Mouse (Mus musculus) heart, embryonic 12.5 days (tissue): ENCODE data around the gene Tssk1. TPM values are rescaled to one million over a fixed set of nuclear protein-coding genes. Genes with fewer than 3 reads are reported as not detected.

Source experiments
- ATAC-seq: fragments of 200-750 bp; cut with Nextera tagmentation; 2 replicates; pipeline ENCODE4 v1.8.0; 2017; ENCODE audit warnings: moderate TSS enrichment, moderate library complexity; ENCODE audit not compliant: insufficient number of reproducible peaks, low FRiP score
- H3K27ac ChIP-seq: fragments of 300-500 bp; sonication (generic); 2 replicates; pipeline ENCODE4 v1.5.1; 2016; ENCODE audit warnings: mild to moderate bottlenecking, moderate library complexity; ENCODE audit not compliant: poor library complexity, severe bottlenecking
- H3K27me3 ChIP-seq: fragments of 300-500 bp; sonication (generic); replicated peaks from 2 replicates; pipeline ENCODE4 v1.6.1; 2016; ENCODE audit warnings: mild to moderate bottlenecking, moderate library complexity
- H3K36me3 ChIP-seq: fragments of 300-500 bp; sonication (generic); 2 replicates; pipeline ENCODE4 v1.6.1; 2016; ENCODE audit warnings: mild to moderate bottlenecking, moderate library complexity
- H3K4me1 ChIP-seq: fragments of 300-500 bp; sonication (generic); replicated peaks from 2 replicates; pipeline ENCODE4 v1.6.1; 2016; ENCODE audit warnings: mild to moderate bottlenecking
- H3K4me2 ChIP-seq: fragments of 300-500 bp; sonication (generic); 2 replicates; pipeline ENCODE4 v1.6.1; 2016; ENCODE audit warnings: mild to moderate bottlenecking, moderate library complexity
- H3K4me3 ChIP-seq: fragments of 300-500 bp; sonication (generic); 2 replicates; pipeline ENCODE4 v1.5.1; 2016; ENCODE audit warnings: mild to moderate bottlenecking
- H3K9ac ChIP-seq: fragments of 300-500 bp; sonication (generic); 2 replicates; pipeline ENCODE4 v1.6.1; 2016; ENCODE audit warnings: mild to moderate bottlenecking, moderate library complexity
- H3K9me3 ChIP-seq: fragments of 300-500 bp; sonication (generic); replicated peaks from 2 replicates; pipeline ENCODE4 v1.6.1; 2016; ENCODE audit warnings: mild to moderate bottlenecking, moderate library complexity
- WGBS: fragments of 180-500 bp; shearing (Covaris S2); methylation state at CpG from one replicate; pipeline ENCODE4 v1.1.7; 2016; 5-methylcytosine and 5-hydroxymethylcytosine counted together
- polyA plus RNA-seq: library from polyadenylated mRNA; unstranded; fragments of >200 nt; fragmentation: Nextera tagmentation; extraction: Ambion mirVana; gene quantifications from 2 replicates; pipeline ENCODE4 v1.2.1, GENCODE M21; 2016

The Tssk1 gene
- 0.04 and 0.05 TPM in 2 replicates for polyA plus RNA-seq

GRCm38 (mm10) chr16:17893923-17894322 lies at the start of gene Tssk1:
TSS of gene Tssk1 (plus strand) at chr16:17894223.
- WGBS = 69% methylated on average over 2 of the region's 2 CpGs
- peaks cover 13% of the 10 kb centered on the region for H3K36me3 ChIP-seq
- no peak within 1 kb of the TSS for H3K4me2 ChIP-seq
- no peak within 1 kb of the TSS for H3K9ac ChIP-seq
- no peak within 1 kb of the TSS for H3K27ac ChIP-seq
- ATAC-seq = no peak
- H3K27me3 ChIP-seq = no peaks in the 10 kb centered on the region
- H3K4me1 ChIP-seq = peaks cover 20% of the 10 kb centered on the region
- H3K4me3 ChIP-seq = no peak within 1 kb of the TSS
- H3K9me3 ChIP-seq = no peaks in the 10 kb centered on the region

- Histone ChIP-seq H3K4me2 (no peak overlapping the region), H3K9me3 (no peaks in the 10 kb centered on the region), H3K27me3 (no peaks in the 10 kb centered on the region), H3K9ac (no peak overlapping the region), H3K27ac (no peak overlapping the region), H3K4me3 (no peak overlapping the region), H3K4me1 (no peaks in the 10 kb centered on the region), H3K36me3 (peaks cover 83% of the 10 kb centered on the region)
- 89% methylated on average over 6 of the region's 6 CpGs for WGBS
- no peak for ATAC-seq
Observed at GRCm38 (mm10) chr16:17848431-17848830, 45.6 kb upstream of the Tssk1 start.

- WGBS = 35% methylated on average over 1 of the region's 1 CpGs
- no peak for ATAC-seq
Observed at GRCm38 (mm10) chr16:17848928-17849327, 45.1 kb upstream of the Tssk1 start.

DNA sequence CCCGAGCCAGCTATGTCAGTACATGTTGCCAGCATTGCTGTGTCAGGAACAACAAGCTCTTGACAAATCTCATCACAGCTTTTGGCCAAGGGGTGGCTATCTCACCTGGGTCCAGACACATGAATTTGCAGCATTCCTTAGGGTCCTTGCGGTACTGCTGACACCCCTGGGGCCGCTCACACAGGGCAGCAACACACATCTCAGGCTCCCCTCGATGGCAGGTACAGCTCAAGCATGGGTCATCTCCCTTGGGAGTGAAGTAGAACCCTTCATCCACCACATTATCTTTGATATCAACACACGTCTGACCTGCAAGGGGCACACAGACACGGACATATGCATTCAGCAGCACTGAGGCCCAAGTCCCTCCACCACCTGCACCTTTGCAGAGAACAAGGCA lies 44.5 kb upstream of the Tssk1 start:
- Histone ChIP-seq H3K4me1 (no peaks in the 10 kb centered on the region), H3K9ac (no peak overlapping the region), H3K9me3 (no peaks in the 10 kb centered on the region), H3K27ac (no peak overlapping the region), H3K27me3 (no peaks in the 10 kb centered on the region), H3K4me3 (no peak overlapping the region), H3K36me3 (peaks cover 81% of the 10 kb centered on the region), H3K4me2 (no peak overlapping the region)
- no peak for ATAC-seq
- 76% methylated on average over 6 of the region's 6 CpGs for WGBS

More at GRCm38 (mm10) chr16:17848928-17849327, 45.1 kb upstream of the Tssk1 start:
- Histone ChIP-seq H3K9ac (no peak overlapping the region), H3K4me3 (no peak overlapping the region), H3K27me3 (no peaks in the 10 kb centered on the region), H3K27ac (no peak overlapping the region), H3K36me3 (peaks cover 81% of the 10 kb centered on the region), H3K9me3 (no peaks in the 10 kb centered on the region), H3K4me1 (no peaks in the 10 kb centered on the region), H3K4me2 (no peak overlapping the region)

- WGBS = 91% methylated on average over 5 of the region's 5 CpGs
- Histone ChIP-seq H3K36me3 (peaks cover 79% of the 10 kb centered on the region), H3K4me2 (no peak overlapping the region), H3K27ac (no peak overlapping the region), H3K9ac (no peak overlapping the region), H3K4me1 (no peaks in the 10 kb centered on the region), H3K9me3 (no peaks in the 10 kb centered on the region), H3K4me3 (no peak overlapping the region), H3K27me3 (no peaks in the 10 kb centered on the region)
- no peak for ATAC-seq
Observed at GRCm38 (mm10) chr16:17851331-17851730, 42.7 kb upstream of the Tssk1 start.

GRCm38 (mm10) chr16:17851860-17852259 lies 42.2 kb upstream of the Tssk1 start:
- no peak for ATAC-seq
- Histone ChIP-seq H3K4me2 (no peak overlapping the region), H3K27ac (no peak overlapping the region), H3K9me3 (no peaks in the 10 kb centered on the region), H3K36me3 (peaks cover 79% of the 10 kb centered on the region), H3K4me3 (no peak overlapping the region), H3K4me1 (no peaks in the 10 kb centered on the region), H3K9ac (no peak overlapping the region), H3K27me3 (no peaks in the 10 kb centered on the region)
- WGBS = 94% methylated on average over 1 of the region's 1 CpGs

DNA sequence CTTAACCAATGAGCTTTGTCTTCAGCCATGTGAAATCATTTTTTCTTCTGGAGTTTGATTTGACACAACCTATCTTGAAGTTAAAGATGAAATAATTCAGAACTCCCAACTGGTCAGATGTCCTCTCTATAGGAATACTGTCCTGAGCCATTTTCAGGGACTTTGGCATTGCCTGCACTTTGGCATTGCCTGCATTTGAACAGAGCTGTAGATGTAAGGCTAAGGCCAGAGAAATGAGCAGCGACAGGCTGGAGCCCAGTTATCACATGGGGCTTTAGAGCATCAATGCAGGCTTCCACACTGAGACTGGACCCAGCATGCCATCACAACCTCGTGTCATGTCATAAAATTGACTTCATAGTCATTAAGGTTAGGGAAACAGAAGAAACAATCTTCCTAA lies 40.8 kb upstream of the Tssk1 start:
- no peaks in the 10 kb centered on the region for H3K4me1 ChIP-seq
- no peaks in the 10 kb centered on the region for H3K27me3 ChIP-seq
- no peak for ATAC-seq
- H3K4me3 ChIP-seq = no peak overlapping the region
- peaks cover 83% of the 10 kb centered on the region for H3K36me3 ChIP-seq
- 88% methylated on average over 2 of the region's 2 CpGs for WGBS
- H3K9me3 ChIP-seq = no peaks in the 10 kb centered on the region
- no peak overlapping the region for H3K4me2 ChIP-seq
- no peak overlapping the region for H3K9ac ChIP-seq
- H3K27ac ChIP-seq = no peak overlapping the region

DNA sequence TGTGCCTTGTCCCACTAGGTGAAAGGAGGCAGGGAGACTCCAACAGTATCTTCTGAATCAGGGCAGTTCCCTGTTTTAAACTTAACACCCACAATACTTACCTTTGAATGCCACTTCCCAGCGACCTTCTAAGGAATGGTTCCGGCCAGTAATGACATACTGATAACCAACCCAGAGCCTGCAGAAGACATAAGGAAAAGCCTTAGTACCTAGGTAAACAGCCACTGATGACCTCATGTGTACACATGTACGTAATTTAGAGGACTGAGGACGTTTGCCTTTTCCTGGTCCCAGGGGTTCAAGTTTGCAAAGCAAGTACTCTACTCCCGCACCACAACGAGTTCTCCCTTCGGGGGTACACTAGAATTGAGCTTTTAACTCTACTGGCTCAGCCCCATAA lies 36.9 kb upstream of the Tssk1 start:
- Histone ChIP-seq H3K27me3 (no peaks in the 10 kb centered on the region), H3K27ac (no peak overlapping the region), H3K4me3 (no peak overlapping the region), H3K9ac (no peak overlapping the region), H3K36me3 (peaks cover 70% of the 10 kb centered on the region), H3K4me2 (no peak overlapping the region), H3K9me3 (no peaks in the 10 kb centered on the region), H3K4me1 (peaks cover under 1% of the 10 kb centered on the region; the same call in 1 of the 2 replicates)
- 87% methylated on average over 7 of the region's 7 CpGs for WGBS
- no peak for ATAC-seq

GRCm38 (mm10) chr16:17858592-17858991 lies 35.4 kb upstream of the Tssk1 start:
- peaks cover 7% of the 10 kb centered on the region; the same call in 1 of the 2 replicates for H3K4me1 ChIP-seq
- no peak overlapping the region for H3K27ac ChIP-seq
- no peak overlapping the region for H3K4me2 ChIP-seq
- no peaks in the 10 kb centered on the region for H3K9me3 ChIP-seq
- no peak for ATAC-seq
- no peaks in the 10 kb centered on the region for H3K27me3 ChIP-seq
- H3K4me3 ChIP-seq = no peak overlapping the region
- H3K36me3 ChIP-seq = peaks cover 63% of the 10 kb centered on the region
- no peak overlapping the region for H3K9ac ChIP-seq

DNA sequence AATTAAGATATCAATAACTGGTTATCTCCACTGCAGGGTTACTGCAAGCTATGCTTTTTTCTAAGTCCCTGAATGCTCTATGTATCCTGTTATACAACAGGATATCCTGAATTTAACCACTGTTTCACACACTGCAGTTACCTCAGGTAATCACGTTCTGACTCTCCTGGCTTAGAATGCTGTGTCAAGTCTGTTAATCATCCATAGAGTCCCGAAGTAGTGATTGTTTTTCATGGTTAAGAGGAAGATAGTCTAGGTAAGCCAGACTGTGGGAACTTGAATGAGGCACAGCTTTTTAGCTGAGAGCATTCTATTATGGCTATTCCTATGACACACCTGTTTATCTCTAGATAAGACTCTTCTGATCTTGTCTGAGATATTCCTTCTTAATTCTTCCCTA lies 28.7 kb upstream of the Tssk1 start:
- Histone ChIP-seq H3K4me2 (no peak overlapping the region), H3K4me3 (no peak overlapping the region), H3K27me3 (no peaks in the 10 kb centered on the region), H3K36me3 (peaks cover 19% of the 10 kb centered on the region), H3K4me1 (peaks cover 18% of the 10 kb centered on the region), H3K27ac (no peak overlapping the region), H3K9ac (no peak overlapping the region), H3K9me3 (no peaks in the 10 kb centered on the region)
- WGBS = 86% methylated on average over 2 of the region's 2 CpGs
- ATAC-seq = no peak

GRCm38 (mm10) chr16:17865770-17866169 lies 28.3 kb upstream of the Tssk1 start:
- Histone ChIP-seq H3K9ac (no peak overlapping the region), H3K27me3 (no peaks in the 10 kb centered on the region), H3K4me1 (peaks cover 19% of the 10 kb centered on the region), H3K9me3 (no peaks in the 10 kb centered on the region), H3K4me2 (no peak overlapping the region), H3K27ac (no peak overlapping the region), H3K4me3 (no peak overlapping the region), H3K36me3 (peaks cover 22% of the 10 kb centered on the region)
- ATAC-seq = no peak
- 71% methylated on average over 6 of the region's 6 CpGs for WGBS

DNA sequence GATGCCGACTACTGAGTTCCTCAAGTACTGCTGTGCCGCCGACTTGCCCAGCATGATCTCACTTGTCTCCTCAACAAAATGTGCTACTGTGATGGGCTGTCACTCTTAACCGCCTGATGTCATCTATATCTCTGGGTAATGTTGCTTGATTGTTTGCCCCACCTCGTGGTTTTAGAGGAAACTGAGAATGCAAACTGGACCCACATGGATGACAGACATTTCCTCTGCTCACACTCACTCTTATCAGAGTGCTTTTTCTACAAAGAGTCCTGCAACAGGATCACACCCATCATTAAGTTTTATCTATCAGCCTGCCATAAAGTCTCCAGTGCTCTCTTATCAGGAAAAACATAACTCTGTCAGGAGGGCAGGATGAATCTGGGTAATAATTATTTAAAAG lies 22.8 kb upstream of the Tssk1 start:
- Histone ChIP-seq H3K4me1 (peaks cover 58% of the 10 kb centered on the region), H3K4me3 (no peak overlapping the region), H3K27me3 (no peaks in the 10 kb centered on the region), H3K9me3 (no peaks in the 10 kb centered on the region), H3K36me3 (peaks cover 19% of the 10 kb centered on the region), H3K9ac (no peak overlapping the region), H3K4me2 (no peak overlapping the region), H3K27ac (no peak overlapping the region)
- no peak for ATAC-seq
- WGBS = 25% methylated on average over 5 of the region's 5 CpGs
